Mouse (Mus musculus) splenic B cell, adult 2 months (primary cell): ENCODE results near the gene Trap1.
A peak's percentile ranks its signal among the peaks of the same experiment; 100 is the strongest.
"Not testable (repeated sequence)": the region's sequence is repeated elsewhere in the genome, so short reads cannot be mapped to it uniquely, and the experiment has no call there.

ENCODE experiments used
- DNase-seq: peaks from one replicate; pipeline ENCODE4 v3.0.0-alpha.2; 2011; ENCODE audit warnings: low read depth, low spot score
- H3K27me3 ChIP-seq: 2 replicates; pipeline ENCODE4 v1.6.1; 2012; ENCODE audit warnings: mild to moderate bottlenecking, low read length, moderate library complexity, mixed read lengths; ENCODE audit not compliant: control insufficient read depth, poor library complexity, insufficient read depth, severe bottlenecking
- H3K36me3 ChIP-seq: 2 replicates; pipeline ENCODE4 v1.6.1; 2012; ENCODE audit warnings: mild to moderate bottlenecking, low read length, moderate library complexity, mixed read lengths; ENCODE audit not compliant: control insufficient read depth, poor library complexity, insufficient read depth, severe bottlenecking

The Trap1 gene

GRCm38 (mm10) chr16:4029371-4029841, 48.2 kb downstream of the Trap1 start:
- DNase-seq, result peak; percentile 55

GRCm38 (mm10) chr16:4027211-4027610, 50.4 kb downstream of the Trap1 start:
- Histone ChIP-seq H3K36me3 (no peaks in the 10 kb centered on the region), H3K27me3 (no peaks in the 10 kb centered on the region)
- no peak for DNase-seq

More at GRCm38 (mm10) chr16:4029371-4029841, 48.2 kb downstream of the Trap1 start:
- no peaks in the 10 kb centered on the region for H3K27me3 ChIP-seq
- no peaks in the 10 kb centered on the region for H3K36me3 ChIP-seq

GRCm38 (mm10) chr16:4026672-4027071, 51.0 kb downstream of the Trap1 start:
- Histone ChIP-seq H3K36me3 (no peaks in the 10 kb centered on the region), H3K27me3 (no peaks in the 10 kb centered on the region)
- no peak for DNase-seq

GRCm38 (mm10) chr16:4022719-4023118, 54.9 kb downstream of the Trap1 start:
- Histone ChIP-seq H3K27me3 (no peaks in the 10 kb centered on the region), H3K36me3 (no peaks in the 10 kb centered on the region)
- no peak for DNase-seq

GRCm38 (mm10) chr16:4021241-4021640, 56.4 kb downstream of the Trap1 start:
- DNase-seq, result no peak
- H3K36me3 ChIP-seq, result no peaks in the 10 kb centered on the region
- no peaks in the 10 kb centered on the region for H3K27me3 ChIP-seq

- not testable (repeated sequence) for H3K27me3 ChIP-seq, H3K36me3 ChIP-seq, DNase-seq
Observed at GRCm38 (mm10) chr16:4017466-4017865, 60.2 kb downstream of the Trap1 start.

- not testable (repeated sequence) for H3K27me3 ChIP-seq, H3K36me3 ChIP-seq
Observed at GRCm38 (mm10) chr16:4016786-4017185, 60.8 kb downstream of the Trap1 start.

GRCm38 (mm10) chr16:4014040-4014668, 63.5 kb downstream of the Trap1 start:
- Histone ChIP-seq H3K27me3 (no peaks in the 10 kb centered on the region), H3K36me3 (no peaks in the 10 kb centered on the region)
- DNase-seq, result no peak

More at GRCm38 (mm10) chr16:4016786-4017185, 60.8 kb downstream of the Trap1 start:
- DNase-seq, result not testable (repeated sequence)

- Histone ChIP-seq H3K36me3 (no peaks in the 10 kb centered on the region), H3K27me3 (no peaks in the 10 kb centered on the region)
- DNase-seq, result no peak
Observed at GRCm38 (mm10) chr16:4012882-4013570, 64.6 kb downstream of the Trap1 start.

GRCm38 (mm10) chr16:4003489-4004398, 73.9 kb downstream of the Trap1 start, which contains the start of gene Slx4:
Gene Slx4 (minus strand): TSS chr16:4003770.
- H3K36me3 ChIP-seq, result peaks cover 2% of the 10 kb centered on the region
- DNase-seq, result peak; percentile 98
- no peaks in the 10 kb centered on the region for H3K27me3 ChIP-seq
